Mouse (Mus musculus): ENCODE results near the gene Trabd2b.
A peak's percentile ranks its signal among the peaks of the same experiment; 100 is the strongest.

Gene Trabd2b

GRCm38 (mm10) chr4:114406355-114407101 lies at the start of gene Trabd2b:
TSS of gene Trabd2b (plus strand) at chr4:114406724.
- DNase-seq = peak; percentile 23 to 24

GRCm38 (mm10) chr4:114357420-114357819 lies 49.1 kb upstream of the Trabd2b start:
- DNase-seq = no peak

GRCm38 (mm10) chr4:114358874-114359273 lies 47.6 kb upstream of the Trabd2b start:
- DNase-seq = no peak

- no peak for DNase-seq
Observed at GRCm38 (mm10) chr4:114359818-114360217, 46.7 kb upstream of the Trabd2b start.

GRCm38 (mm10) chr4:114361336-114361735 lies 45.2 kb upstream of the Trabd2b start:
- no peak for DNase-seq

GRCm38 (mm10) chr4:114365000-114365399 lies 41.5 kb upstream of the Trabd2b start:
- no peak for DNase-seq

- DNase-seq = no peak
Observed at GRCm38 (mm10) chr4:114365595-114365994, 40.9 kb upstream of the Trabd2b start.

GRCm38 (mm10) chr4:114367005-114367404 lies 39.5 kb upstream of the Trabd2b start:
- DNase-seq = peak in 1 of 2 experiments; percentile 14

- DNase-seq = no peak
Observed at GRCm38 (mm10) chr4:114367840-114368239, 38.7 kb upstream of the Trabd2b start.

GRCm38 (mm10) chr4:114369591-114369990 lies 36.9 kb upstream of the Trabd2b start:
- no peak for DNase-seq

GRCm38 (mm10) chr4:114370935-114371715 lies 35.4 kb upstream of the Trabd2b start:
- DNase-seq = no peak

- DNase-seq = no peak
Observed at GRCm38 (mm10) chr4:114372699-114373098, 33.8 kb upstream of the Trabd2b start.

GRCm38 (mm10) chr4:114374330-114374729 lies 32.2 kb upstream of the Trabd2b start:
- DNase-seq = no peak

- DNase-seq = no peak
Observed at GRCm38 (mm10) chr4:114377531-114377930, 29.0 kb upstream of the Trabd2b start.

- no peak for DNase-seq
Observed at GRCm38 (mm10) chr4:114378512-114378911, 28.0 kb upstream of the Trabd2b start.

GRCm38 (mm10) chr4:114379416-114379956 lies 27.0 kb upstream of the Trabd2b start:
- DNase-seq = no peak

GRCm38 (mm10) chr4:114382627-114383026 lies 23.9 kb upstream of the Trabd2b start:
- no peak for DNase-seq

GRCm38 (mm10) chr4:114385236-114385635 lies 21.3 kb upstream of the Trabd2b start:
- peak; percentile 79 to 83 for DNase-seq

- peak; percentile 85 to 93 for DNase-seq
Observed at GRCm38 (mm10) chr4:114386395-114386811, 20.1 kb upstream of the Trabd2b start.

GRCm38 (mm10) chr4:114387527-114388135 lies 18.9 kb upstream of the Trabd2b start:
- no peak for DNase-seq

GRCm38 (mm10) chr4:114388306-114388705 lies 18.2 kb upstream of the Trabd2b start:
- no peak for DNase-seq

GRCm38 (mm10) chr4:114389653-114390052 lies 16.9 kb upstream of the Trabd2b start:
- no peak for DNase-seq

GRCm38 (mm10) chr4:114397625-114398024 lies 8.9 kb upstream of the Trabd2b start:
- DNase-seq = peak in 1 of 2 experiments; percentile 30
